Mouse (Mus musculus) midbrain, postnatal 0 days (tissue): ENCODE results near the gene Enah. TPM values are rescaled to one million over a fixed set of nuclear protein-coding genes. Genes with fewer than 3 reads are reported as not detected.

Source experiments
- ATAC-seq: fragments of 200-750 bp; cut with Nextera tagmentation; 2 replicates; pipeline ENCODE4 v1.8.0; 2017; ENCODE audit warnings: moderate number of reproducible peaks, mild to moderate bottlenecking, moderate TSS enrichment, moderate library complexity; ENCODE audit not compliant: low FRiP score
- DNase-seq: peaks from one replicate; pipeline ENCODE4 v3.0.0-alpha.2; 2015; ENCODE audit warnings: low spot score
- H3K27ac ChIP-seq: fragments of 300-500 bp; sonication (generic); 2 replicates; pipeline ENCODE4 v1.5.1; 2014; ENCODE audit warnings: low read depth, mild to moderate bottlenecking, low read length, mixed read lengths
- H3K27me3 ChIP-seq: fragments of 300-500 bp; sonication (generic); 2 replicates; pipeline ENCODE4 v1.6.1; 2014; ENCODE audit warnings: low read length, control low read depth, mixed read lengths; ENCODE audit not compliant: insufficient read depth
- H3K36me3 ChIP-seq: fragments of 300-500 bp; sonication (generic); 2 replicates; pipeline ENCODE4 v1.6.1; 2014; ENCODE audit warnings: low read length, control low read depth, mixed read lengths; ENCODE audit not compliant: insufficient read depth
- H3K4me1 ChIP-seq: fragments of 300-500 bp; sonication (generic); 2 replicates; pipeline ENCODE4 v1.6.1; 2014; ENCODE audit warnings: mild to moderate bottlenecking, control low read depth, antibody characterized with exemption, low read length, mixed read lengths; ENCODE audit not compliant: insufficient read depth
- H3K4me2 ChIP-seq: fragments of 300-500 bp; sonication (generic); 2 replicates; pipeline ENCODE4 v1.6.1; 2014; ENCODE audit warnings: low read depth, mild to moderate bottlenecking, low read length, mixed read lengths; ENCODE audit not compliant: poor library complexity, severe bottlenecking
- H3K4me3 ChIP-seq: fragments of 300-500 bp; sonication (generic); 2 replicates; pipeline ENCODE4 v1.5.1; 2014; ENCODE audit warnings: low read depth, mild to moderate bottlenecking, low read length, moderate library complexity
- H3K9ac ChIP-seq: fragments of 300-500 bp; sonication (generic); replicated peaks from 2 replicates; pipeline ENCODE4 v1.6.1; 2014; ENCODE audit warnings: mild to moderate bottlenecking, low read length, moderate library complexity, mixed read lengths; ENCODE audit not compliant: poor library complexity, severe bottlenecking
- H3K9me3 ChIP-seq: fragments of 300-500 bp; sonication (generic); 2 replicates; pipeline ENCODE4 v1.6.1; 2016; ENCODE audit warnings: low read length, control low read depth
- CTCF ChIP-seq: IDR thresholded peaks from 2 replicates; pipeline ENCODE4 v1.5.1; 2016; ENCODE audit warnings: antibody characterized with exemption, mild to moderate bottlenecking
- WGBS: fragments of 180-500 bp; shearing (Covaris S2); extraction: QIAGEN DNeasy Blood & Tissue Kit; methylation state at CpG from one replicate; pipeline ENCODE4 v1.1.7; 2014; 5-methylcytosine and 5-hydroxymethylcytosine counted together
- polyA plus RNA-seq: library from polyadenylated mRNA; unstranded; fragments of >200 nt; fragmentation: Nextera tagmentation; extraction: Ambion mirVana; gene quantifications from 2 replicates; pipeline ENCODE4 v1.2.1, GENCODE M21; 2015
- total RNA-seq: library from RNA; depleted of rRNA; stranded (reverse); fragments of >200 nt; gene quantifications from 2 replicates; pipeline ENCODE4 v1.2.3, GENCODE M21; 2014

The Enah gene
- total and polyA plus RNA-seq, 2 experiments from 2014 or later = 23.0 to 78.0 TPM

- ATAC-seq (no peak), DNase-seq (no peak)
- TF ChIP-seq CTCF = no peak
- H3K4me1 ChIP-seq = no peaks in the 10 kb centered on the region
- no peaks in the 10 kb centered on the region for H3K27me3 ChIP-seq
- H3K9me3 ChIP-seq = no peaks in the 10 kb centered on the region
- 81% methylated on average over 1 of the region's 1 CpGs for WGBS
- no peak overlapping the region for H3K4me3 ChIP-seq
- H3K4me2 ChIP-seq = no peak overlapping the region
- no peak overlapping the region for H3K9ac ChIP-seq
- H3K27ac ChIP-seq = no peak overlapping the region
- no peaks in the 10 kb centered on the region for H3K36me3 ChIP-seq
Measured at GRCm38 (mm10) chr1:182005831-182006230, 14.0 kb downstream of the Enah start.

DNA sequence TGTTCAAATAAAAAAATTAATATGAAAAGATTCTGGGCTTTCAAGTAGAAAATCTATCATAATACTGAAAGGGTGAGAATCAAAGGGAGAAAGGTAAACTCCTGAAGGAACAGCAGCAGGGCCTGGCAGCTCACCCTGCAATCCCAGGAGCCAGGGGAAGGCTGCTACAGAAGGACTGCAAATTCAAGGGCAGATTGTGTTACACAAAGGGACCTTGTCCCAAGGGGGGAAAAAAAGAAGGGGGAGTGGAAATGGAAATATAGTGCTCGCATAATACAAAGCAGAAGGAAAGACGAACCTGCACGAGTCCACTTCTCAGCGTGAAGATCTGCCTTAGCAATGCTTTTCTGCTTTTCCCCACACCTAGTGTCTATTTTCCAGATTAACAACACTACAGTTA is 21.1 kb downstream of the Enah start:
- ATAC-seq (no peak), DNase-seq (no peak)
- no peak overlapping the region for H3K27ac ChIP-seq
- no peaks in the 10 kb centered on the region for H3K9me3 ChIP-seq
- 39% methylated on average over 4 of the region's 4 CpGs for WGBS
- no peak overlapping the region for H3K4me2 ChIP-seq
- no peaks in the 10 kb centered on the region for H3K36me3 ChIP-seq
- TF ChIP-seq CTCF = no peak
- H3K9ac ChIP-seq = no peak overlapping the region
- no peaks in the 10 kb centered on the region for H3K27me3 ChIP-seq
- no peaks in the 10 kb centered on the region for H3K4me1 ChIP-seq
- no peak overlapping the region for H3K4me3 ChIP-seq

DNA sequence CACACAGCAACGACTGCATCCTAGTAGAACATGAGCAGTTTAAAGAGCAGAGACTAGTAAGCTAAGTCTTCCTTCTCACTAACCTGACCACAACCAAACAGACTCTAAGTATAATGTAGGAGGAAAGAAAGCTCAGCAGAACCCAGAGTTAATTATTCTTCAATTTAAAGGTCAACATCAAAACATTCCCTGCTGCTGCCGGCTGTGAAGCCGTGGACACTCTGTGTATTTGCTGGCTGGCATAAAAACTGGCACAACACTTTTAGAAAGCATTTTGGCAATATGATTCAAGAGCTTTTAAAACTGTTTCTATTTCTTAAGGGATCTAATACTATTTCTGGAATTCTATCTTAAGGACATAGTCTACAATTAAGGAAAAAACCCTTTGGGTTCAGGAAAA is 22.0 kb downstream of the Enah start:
- DNase-seq (no peak), ATAC-seq (no peak)
- Histone ChIP-seq H3K4me3 (no peak overlapping the region), H3K36me3 (no peaks in the 10 kb centered on the region), H3K27me3 (no peaks in the 10 kb centered on the region), H3K9me3 (no peaks in the 10 kb centered on the region), H3K27ac (no peak overlapping the region), H3K9ac (no peak overlapping the region), H3K4me2 (no peak overlapping the region), H3K4me1 (no peaks in the 10 kb centered on the region)
- TF ChIP-seq CTCF = no peak
- WGBS = 77% methylated on average over 3 of the region's 3 CpGs

DNA sequence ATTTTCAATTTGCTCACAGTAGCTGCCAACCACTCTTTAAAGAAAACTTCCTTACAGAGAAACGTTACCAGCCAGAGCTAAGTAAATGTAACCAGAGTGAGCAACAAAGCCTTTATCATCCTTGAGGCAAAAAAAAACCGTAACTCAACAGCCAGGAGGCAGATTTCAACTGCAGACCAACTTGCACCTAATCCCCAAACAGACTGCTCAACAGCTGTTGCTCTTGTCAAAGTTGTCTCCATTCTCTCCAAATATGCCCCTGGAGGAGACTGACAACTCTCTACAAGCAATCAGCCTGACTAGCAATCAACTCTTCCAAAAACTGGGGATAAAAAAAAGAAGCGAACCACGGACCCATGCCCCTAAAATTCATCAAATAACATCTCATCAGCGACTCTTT is 26.2 kb downstream of the Enah start:
- no peak for ATAC-seq
- WGBS = 62% methylated on average over 5 of the region's 5 CpGs
- no peak overlapping the region for H3K4me2 ChIP-seq
- no peak for DNase-seq
- H3K9ac ChIP-seq = no peak overlapping the region
- no peaks in the 10 kb centered on the region for H3K4me1 ChIP-seq
- no peak for TF ChIP-seq CTCF
- no peaks in the 10 kb centered on the region for H3K27me3 ChIP-seq
- no peak overlapping the region for H3K4me3 ChIP-seq
- H3K27ac ChIP-seq = no peak overlapping the region
- H3K36me3 ChIP-seq = no peaks in the 10 kb centered on the region
- H3K9me3 ChIP-seq = no peaks in the 10 kb centered on the region

- Histone ChIP-seq H3K4me2 (no peak overlapping the region), H3K4me1 (no peaks in the 10 kb centered on the region), H3K9ac (no peak overlapping the region), H3K27ac (no peak overlapping the region), H3K4me3 (no peak overlapping the region), H3K9me3 (no peaks in the 10 kb centered on the region), H3K36me3 (no peaks in the 10 kb centered on the region), H3K27me3 (no peaks in the 10 kb centered on the region)
- no peak for TF ChIP-seq CTCF
- 64% methylated on average over 2 of the region's 2 CpGs for WGBS
- DNase-seq (no peak), ATAC-seq (no peak)
Measured at GRCm38 (mm10) chr1:181988367-181988766, 31.4 kb downstream of the Enah start.

- H3K27me3 ChIP-seq = no peaks in the 10 kb centered on the region
- no peaks in the 10 kb centered on the region for H3K36me3 ChIP-seq
- H3K4me3 ChIP-seq = no peak overlapping the region
- no peak for TF ChIP-seq CTCF
- H3K9ac ChIP-seq = no peak overlapping the region
- DNase-seq (no peak), ATAC-seq (no peak)
- no peak overlapping the region for H3K4me2 ChIP-seq
- 30% methylated on average over 2 of the region's 2 CpGs for whole genome bisulfite sequencing
- H3K4me1 ChIP-seq = no peaks in the 10 kb centered on the region
- H3K9me3 ChIP-seq = no peaks in the 10 kb centered on the region
- no peak overlapping the region for H3K27ac ChIP-seq
Measured at GRCm38 (mm10) chr1:181987226-181987625, 32.6 kb downstream of the Enah start.
